Mouse (Mus musculus) midbrain, postnatal 0 days (tissue): ENCODE results near the gene Selenop. TPM values are rescaled to one million over a fixed set of nuclear protein-coding genes. Genes with fewer than 3 reads are reported as not detected.

Source experiments
- ATAC-seq: fragments of 200-750 bp; cut with Nextera tagmentation; 2 replicates; pipeline ENCODE4 v1.8.0; 2017; ENCODE audit warnings: moderate number of reproducible peaks, mild to moderate bottlenecking, moderate TSS enrichment, moderate library complexity; ENCODE audit not compliant: low FRiP score
- DNase-seq: peaks from one replicate; pipeline ENCODE4 v3.0.0-alpha.2; 2015; ENCODE audit warnings: low spot score
- H3K27ac ChIP-seq: fragments of 300-500 bp; sonication (generic); 2 replicates; pipeline ENCODE4 v1.5.1; 2014; ENCODE audit warnings: low read depth, mild to moderate bottlenecking, low read length, mixed read lengths
- H3K27me3 ChIP-seq: fragments of 300-500 bp; sonication (generic); 2 replicates; pipeline ENCODE4 v1.6.1; 2014; ENCODE audit warnings: low read length, control low read depth, mixed read lengths; ENCODE audit not compliant: insufficient read depth
- H3K36me3 ChIP-seq: fragments of 300-500 bp; sonication (generic); 2 replicates; pipeline ENCODE4 v1.6.1; 2014; ENCODE audit warnings: low read length, control low read depth, mixed read lengths; ENCODE audit not compliant: insufficient read depth
- H3K4me1 ChIP-seq: fragments of 300-500 bp; sonication (generic); 2 replicates; pipeline ENCODE4 v1.6.1; 2014; ENCODE audit warnings: mild to moderate bottlenecking, control low read depth, antibody characterized with exemption, low read length, mixed read lengths; ENCODE audit not compliant: insufficient read depth
- H3K4me2 ChIP-seq: fragments of 300-500 bp; sonication (generic); 2 replicates; pipeline ENCODE4 v1.6.1; 2014; ENCODE audit warnings: low read depth, mild to moderate bottlenecking, low read length, mixed read lengths; ENCODE audit not compliant: poor library complexity, severe bottlenecking
- H3K4me3 ChIP-seq: fragments of 300-500 bp; sonication (generic); 2 replicates; pipeline ENCODE4 v1.5.1; 2014; ENCODE audit warnings: low read depth, mild to moderate bottlenecking, low read length, moderate library complexity
- H3K9ac ChIP-seq: fragments of 300-500 bp; sonication (generic); replicated peaks from 2 replicates; pipeline ENCODE4 v1.6.1; 2014; ENCODE audit warnings: mild to moderate bottlenecking, low read length, moderate library complexity, mixed read lengths; ENCODE audit not compliant: poor library complexity, severe bottlenecking
- H3K9me3 ChIP-seq: fragments of 300-500 bp; sonication (generic); 2 replicates; pipeline ENCODE4 v1.6.1; 2016; ENCODE audit warnings: low read length, control low read depth
- CTCF ChIP-seq: IDR thresholded peaks from 2 replicates; pipeline ENCODE4 v1.5.1; 2016; ENCODE audit warnings: antibody characterized with exemption, mild to moderate bottlenecking
- WGBS: fragments of 180-500 bp; shearing (Covaris S2); extraction: QIAGEN DNeasy Blood & Tissue Kit; methylation state at CpG from one replicate; pipeline ENCODE4 v1.1.7; 2014; 5-methylcytosine and 5-hydroxymethylcytosine counted together
- polyA plus RNA-seq: library from polyadenylated mRNA; unstranded; fragments of >200 nt; fragmentation: Nextera tagmentation; extraction: Ambion mirVana; gene quantifications from 2 replicates; pipeline ENCODE4 v1.2.1, GENCODE M21; 2015
- total RNA-seq: library from RNA; depleted of rRNA; stranded (reverse); fragments of >200 nt; gene quantifications from 2 replicates; pipeline ENCODE4 v1.2.3, GENCODE M21; 2014

Gene Selenop
- total and polyA plus RNA-seq, 2 experiments from 2014 or later: 201 to 322 TPM

GRCm38 (mm10) chr15:3273191-3273590 lies 4.8 kb downstream of the Selenop start:
- DNase-seq: no peak
- H3K9me3 ChIP-seq: no peaks in the 10 kb centered on the region
- no peak overlapping the region for H3K9ac ChIP-seq
- peak overlapping the region; percentile 16; the same call in 1 of the 2 replicates for H3K4me2 ChIP-seq
- no peak for ATAC-seq
- no peak for TF ChIP-seq CTCF
- H3K36me3 ChIP-seq: no peaks in the 10 kb centered on the region
- H3K27me3 ChIP-seq: no peaks in the 10 kb centered on the region
- 73% methylated on average over 1 of the region's 1 CpGs for WGBS
- no peak overlapping the region for H3K27ac ChIP-seq
- H3K4me3 ChIP-seq: no peak overlapping the region
- 0 out of 2 replicates have a peak, but pooled peaks cover 3% of the 10 kb centered on the region for H3K4me1 ChIP-seq

- Histone ChIP-seq H3K9me3 (no peaks in the 10 kb centered on the region), H3K9ac (no peak overlapping the region), H3K27me3 (no peaks in the 10 kb centered on the region), H3K36me3 (peaks cover 3% of the 10 kb centered on the region; the same call in 1 of the 2 replicates), H3K4me2 (no peak overlapping the region), H3K27ac (no peak overlapping the region), H3K4me3 (no peak overlapping the region), H3K4me1 (no peaks in the 10 kb centered on the region)
- 97% methylated on average over 2 of the region's 2 CpGs for WGBS
- no peak for ATAC-seq
- DNase-seq: no peak
- TF ChIP-seq CTCF: no peak
These were observed 9.0 kb downstream of the Selenop start for GRCm38 (mm10) chr15:3277391-3277790.

- H3K4me3 ChIP-seq: no peak overlapping the region
- no peaks in the 10 kb centered on the region for H3K4me1 ChIP-seq
- DNase-seq: no peak
- no peaks in the 10 kb centered on the region for H3K27me3 ChIP-seq
- 81% methylated on average over 7 of the region's 7 CpGs for WGBS
- no peak for TF ChIP-seq CTCF
- no peak overlapping the region for H3K9ac ChIP-seq
- no peak overlapping the region for H3K27ac ChIP-seq
- no peaks in the 10 kb centered on the region for H3K9me3 ChIP-seq
- no peak overlapping the region for H3K4me2 ChIP-seq
- no peak for ATAC-seq
- H3K36me3 ChIP-seq: peaks cover 3% of the 10 kb centered on the region; the same call in 1 of the 2 replicates
These were observed 10.9 kb downstream of the Selenop start for GRCm38 (mm10) chr15:3279242-3279641.

GRCm38 (mm10) chr15:3281216-3281615 lies 12.9 kb downstream of the Selenop start:
- no peak for TF ChIP-seq CTCF
- DNase-seq (no peak), ATAC-seq (no peak)
- Histone ChIP-seq H3K4me2 (no peak overlapping the region), H3K4me3 (no peak overlapping the region), H3K9ac (no peak overlapping the region), H3K9me3 (no peaks in the 10 kb centered on the region), H3K4me1 (no peaks in the 10 kb centered on the region), H3K27ac (no peak overlapping the region), H3K36me3 (peaks cover 3% of the 10 kb centered on the region; the same call in 1 of the 2 replicates), H3K27me3 (no peaks in the 10 kb centered on the region)

GRCm38 (mm10) chr15:3281737-3282136 lies 13.4 kb downstream of the Selenop start:
- H3K27ac ChIP-seq: no peak overlapping the region
- H3K9ac ChIP-seq: no peak overlapping the region
- no peak overlapping the region for H3K4me3 ChIP-seq
- TF ChIP-seq CTCF: no peak
- H3K4me2 ChIP-seq: no peak overlapping the region
- ATAC-seq (no peak), DNase-seq (no peak)
- H3K9me3 ChIP-seq: no peaks in the 10 kb centered on the region
- H3K4me1 ChIP-seq: no peaks in the 10 kb centered on the region
- no peaks in the 10 kb centered on the region for H3K27me3 ChIP-seq
- 58% methylated on average over 1 of the region's 1 CpGs for WGBS
- peaks cover 3% of the 10 kb centered on the region; the same call in 1 of the 2 replicates for H3K36me3 ChIP-seq

- ATAC-seq (no peak), DNase-seq (no peak)
- H3K9ac ChIP-seq: no peak overlapping the region
- H3K27ac ChIP-seq: no peak overlapping the region
- H3K27me3 ChIP-seq: no peaks in the 10 kb centered on the region
- H3K4me1 ChIP-seq: no peaks in the 10 kb centered on the region
- no peak overlapping the region for H3K4me3 ChIP-seq
- no peaks in the 10 kb centered on the region for H3K36me3 ChIP-seq
- H3K4me2 ChIP-seq: no peak overlapping the region
- no peaks in the 10 kb centered on the region for H3K9me3 ChIP-seq
- no peak for TF ChIP-seq CTCF
These were observed 17.7 kb downstream of the Selenop start for GRCm38 (mm10) chr15:3286032-3286431.
